Mouse (Mus musculus) intestine, embryonic 15.5 days (tissue): ENCODE measurements around the gene Nkrf. TPM values are rescaled to one million over a fixed set of nuclear protein-coding genes. Genes with fewer than 3 reads are reported as not detected.

ENCODE experiments used
- ATAC-seq: fragments of 200-750 bp; cut with Nextera tagmentation; 2 replicates; pipeline ENCODE4 v1.8.0; 2017; ENCODE audit warnings: moderate TSS enrichment, moderate library complexity
- H3K27ac ChIP-seq: fragments of 300-500 bp; sonication (generic); 2 replicates; pipeline ENCODE4 v1.5.1; 2015; ENCODE audit warnings: mild to moderate bottlenecking, inconsistent platforms
- H3K27me3 ChIP-seq: fragments of 300-500 bp; sonication (generic); replicated peaks from 2 replicates; pipeline ENCODE4 v1.6.1; 2015; ENCODE audit warnings: inconsistent platforms
- H3K36me3 ChIP-seq: fragments of 300-500 bp; sonication (generic); 2 replicates; pipeline ENCODE4 v1.6.1; 2015; ENCODE audit warnings: inconsistent platforms
- H3K4me1 ChIP-seq: fragments of 300-500 bp; sonication (generic); replicated peaks from 2 replicates; pipeline ENCODE4 v1.6.1; 2015; ENCODE audit warnings: inconsistent platforms
- H3K4me2 ChIP-seq: fragments of 300-500 bp; sonication (generic); replicated peaks from 2 replicates; pipeline ENCODE4 v1.6.1; 2015; ENCODE audit warnings: mild to moderate bottlenecking, inconsistent platforms
- H3K4me3 ChIP-seq: fragments of 300-500 bp; sonication (generic); replicated peaks from 2 replicates; pipeline ENCODE4 v1.5.1; 2015; ENCODE audit warnings: inconsistent platforms
- H3K9ac ChIP-seq: fragments of 300-500 bp; sonication (generic); 2 replicates; pipeline ENCODE4 v1.6.1; 2015; ENCODE audit warnings: inconsistent platforms
- H3K9me3 ChIP-seq: fragments of 300-500 bp; sonication (generic); 2 replicates; pipeline ENCODE4 v1.6.1; 2016; ENCODE audit warnings: inconsistent platforms
- WGBS: fragments of 180-500 bp; shearing (Covaris S2); methylation state at CpG from one replicate; pipeline ENCODE4 v1.1.7; 2015; 5-methylcytosine and 5-hydroxymethylcytosine counted together
- polyA plus RNA-seq: library from polyadenylated mRNA; unstranded; fragments of >200 nt; fragmentation: Nextera tagmentation; extraction: Ambion mirVana; gene quantifications from 2 replicates; pipeline ENCODE4 v1.2.1, GENCODE M21; 2015

Gene Nkrf
- polyA plus RNA-seq, 1 experiment from 2014 or later: 2.1 TPM

- H3K4me1 ChIP-seq: no peaks in the 10 kb centered on the region
- no peak overlapping the region for H3K27ac ChIP-seq
- H3K4me2 ChIP-seq: no peak overlapping the region
- 86% methylated on average over 6 of the region's 6 CpGs for WGBS
- no peak overlapping the region for H3K9ac ChIP-seq
- ATAC-seq: no peak
- H3K36me3 ChIP-seq: no peaks in the 10 kb centered on the region
- H3K4me3 ChIP-seq: no peak overlapping the region
- H3K27me3 ChIP-seq: no peaks in the 10 kb centered on the region
- no peaks in the 10 kb centered on the region for H3K9me3 ChIP-seq
Measured at GRCm38 (mm10) chrX:36841698-36842097, 61.0 kb downstream of the Nkrf start.

GRCm38 (mm10) chrX:36839391-36839790 lies 63.3 kb downstream of the Nkrf start:
- H3K4me3 ChIP-seq: no peak overlapping the region
- WGBS: 74% methylated on average over 7 of the region's 7 CpGs

More at GRCm38 (mm10) chrX:36839391-36839790, 63.3 kb downstream of the Nkrf start:
- Histone ChIP-seq H3K4me1 (no peaks in the 10 kb centered on the region), H3K9ac (no peak overlapping the region), H3K36me3 (no peaks in the 10 kb centered on the region), H3K9me3 (no peaks in the 10 kb centered on the region), H3K27ac (no peak overlapping the region), H3K4me2 (no peak overlapping the region), H3K27me3 (no peaks in the 10 kb centered on the region)
- ATAC-seq: no peak

Other genes starting within 250 kb of the Nkrf start
- gene Slc25a43, start 159.2 kb downstream of the Nkrf start, polyA plus RNA-seq: 2.9 and 4.2 TPM in 2 replicates
- gene Slc25a5, start 107.2 kb downstream of the Nkrf start, polyA plus RNA-seq: 996 and 1,065 TPM in 2 replicates
- 103 and 115 TPM in 2 replicates for gene Ube2a, start 29.0 kb downstream of the Nkrf start, polyA plus RNA-seq
- 27.2 and 28.6 TPM in 2 replicates for gene C330007P06Rik, start 28.8 kb downstream of the Nkrf start, polyA plus RNA-seq
- gene Sept6, start 88.9 kb upstream of the Nkrf start, polyA plus RNA-seq: 13.1 and 13.6 TPM in 2 replicates
- not detected in 2 replicates for gene Sowahd, start 145.9 kb upstream of the Nkrf start, polyA plus RNA-seq
- gene Rpl39, start 182.5 kb upstream of the Nkrf start, polyA plus RNA-seq: 517 and 629 TPM in 2 replicates
- gene Upf3b, start 207.4 kb upstream of the Nkrf start, polyA plus RNA-seq: 18.3 TPM in 2 replicates
- gene Nkap, start 223.9 kb upstream of the Nkrf start, polyA plus RNA-seq: 11.4 and 12.3 TPM in 2 replicates